Mouse (Mus musculus): ENCODE measurements around the gene Tbc1d16. TPM values are rescaled to one million over a fixed set of nuclear protein-coding genes. Genes with fewer than 3 reads are reported as not detected.
"Not testable (repeated sequence)": the region's sequence is repeated elsewhere in the genome, so short reads cannot be mapped to it uniquely, and the experiment has no call there.

Gene Tbc1d16
- polyA plus RNA-seq, 1 experiment = 5.0 TPM

DNA sequence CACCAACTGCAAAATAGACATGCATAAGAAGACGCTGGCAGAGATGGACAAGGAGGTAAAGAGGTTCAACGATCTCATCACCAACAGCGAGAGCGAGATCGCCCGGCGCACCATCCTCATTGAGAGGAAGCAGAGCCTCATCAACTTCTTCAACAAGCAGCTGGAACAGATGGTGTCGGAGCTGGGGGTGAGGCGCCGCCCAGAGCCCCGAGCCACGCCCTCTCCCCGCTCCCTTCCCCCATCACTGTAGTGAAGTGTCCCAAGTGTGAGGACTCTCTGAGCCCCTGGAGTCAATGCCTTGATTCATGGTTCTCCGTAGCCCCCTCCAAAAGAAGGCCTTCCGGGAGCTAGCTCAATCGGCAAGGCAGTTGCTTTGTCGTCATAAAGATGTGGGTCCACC lies 22.7 kb upstream of the Tbc1d16 start:
- TF ChIP-seq CTCF (IDR thresholded peaks at IDR 0.05; ENCODE audit: extremely low read depth, insufficient read length, insufficient replicate concordance, low read depth, low read length) (no peak), POLR2A (IDR thresholded peaks at IDR 0.05; ENCODE audit: low read depth, low read length) (no peak)
- Histone ChIP-seq H3K27me3 (ENCODE audit: control insufficient read depth, insufficient read depth, low read length) (peaks cover 10% of the 10 kb centered on the region; the same call in 1 of the 2 replicates), H3K27ac (ENCODE audit: insufficient read depth, low read depth, low read length) (no peak overlapping the region), H3K4me3 (ENCODE audit: low read depth, low read length) (no peak overlapping the region), H3K4me1 (ENCODE audit: control insufficient read depth, insufficient read depth, insufficient read length, low read length) (no peaks in the 10 kb centered on the region), H3K36me3 (ENCODE audit: control insufficient read depth, insufficient read depth, low read length) (no peaks in the 10 kb centered on the region)
- WGBS = 54% methylated on average over 17 of the region's 17 CpGs

- H3K27me3 ChIP-seq (ENCODE audit: control insufficient read depth, insufficient read depth, low read length) = peaks cover 10% of the 10 kb centered on the region; the same call in 1 of the 2 replicates
- no peak overlapping the region for H3K4me3 ChIP-seq (ENCODE audit: low read depth, low read length)
- no peak overlapping the region for H3K27ac ChIP-seq (ENCODE audit: insufficient read depth, low read depth, low read length)
- H3K4me1 ChIP-seq (ENCODE audit: control insufficient read depth, insufficient read depth, insufficient read length, low read length) = no peaks in the 10 kb centered on the region
- 18% methylated on average over 6 of the region's 6 CpGs for WGBS
- H3K36me3 ChIP-seq (ENCODE audit: control insufficient read depth, insufficient read depth, low read length) = no peaks in the 10 kb centered on the region
- TF ChIP-seq POLR2A (IDR thresholded peaks at IDR 0.05; ENCODE audit: low read depth, low read length) = no peak
- peak; percentile 47; the same call in 1 of the 2 replicates for TF ChIP-seq CTCF (IDR thresholded peaks at IDR 0.05; ENCODE audit: extremely low read depth, insufficient read length, insufficient replicate concordance, low read depth, low read length)
Observed at GRCm38 (mm10) chr11:119249011-119249410, 20.7 kb upstream of the Tbc1d16 start.

DNA sequence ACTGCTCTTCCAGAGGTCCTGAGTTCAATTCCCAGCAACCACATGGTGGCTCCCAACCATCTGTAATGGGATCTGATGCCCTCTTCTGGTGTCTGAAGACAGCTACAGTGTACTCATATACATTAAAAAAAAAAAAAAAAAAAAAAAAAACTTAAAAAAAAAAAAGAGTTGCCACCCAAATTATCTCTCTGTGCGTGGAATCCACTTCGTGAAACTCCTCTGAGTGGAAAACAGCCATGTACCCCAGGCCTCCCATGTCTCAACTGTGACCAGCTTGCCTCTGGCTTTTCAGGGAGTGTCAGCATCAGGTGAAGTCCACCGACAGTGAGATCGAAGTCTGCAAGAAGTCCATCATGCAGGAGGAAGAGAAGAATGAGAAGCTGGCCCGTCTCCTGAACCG lies 17.2 kb upstream of the Tbc1d16 start:
- not testable (repeated sequence) for H3K4me1 ChIP-seq (ENCODE audit: control insufficient read depth, insufficient read depth, insufficient read length, low read length); H3K27ac ChIP-seq (ENCODE audit: insufficient read depth, low read depth, low read length); H3K4me3 ChIP-seq (ENCODE audit: low read depth, low read length); H3K27me3 ChIP-seq (ENCODE audit: control insufficient read depth, insufficient read depth, low read length); H3K36me3 ChIP-seq (ENCODE audit: control insufficient read depth, insufficient read depth, low read length)
- WGBS = 90% methylated on average over 6 of the region's 6 CpGs

DNA sequence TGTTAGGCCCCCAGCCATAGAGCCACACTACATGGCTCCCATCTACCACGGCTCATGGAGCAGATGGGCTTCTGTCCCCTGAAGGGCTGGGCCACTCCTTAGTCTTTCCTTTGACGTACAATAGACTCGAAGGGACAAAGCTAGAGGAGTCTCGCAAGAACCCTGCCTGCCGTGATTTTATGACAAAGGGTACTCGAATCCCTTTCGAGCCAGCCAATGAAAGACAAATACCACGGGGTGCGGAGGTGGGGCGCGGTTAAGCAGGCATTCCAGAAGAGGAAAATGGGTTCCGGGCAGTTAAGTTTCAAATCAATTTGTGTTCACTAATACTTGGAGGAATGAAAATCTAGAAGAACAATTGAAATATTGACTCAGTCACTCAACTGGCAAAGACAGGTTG lies 11.2 kb upstream of the Tbc1d16 start:
- Histone ChIP-seq H3K36me3 (ENCODE audit: control insufficient read depth, insufficient read depth, low read length) (no peaks in the 10 kb centered on the region), H3K27me3 (ENCODE audit: control insufficient read depth, insufficient read depth, low read length) (no peaks in the 10 kb centered on the region), H3K4me1 (ENCODE audit: control insufficient read depth, insufficient read depth, insufficient read length, low read length) (peaks cover 5% of the 10 kb centered on the region), H3K27ac (ENCODE audit: insufficient read depth, low read depth, low read length) (no peak overlapping the region), H3K4me3 (ENCODE audit: low read depth, low read length) (no peak overlapping the region)
- TF ChIP-seq CTCF (IDR thresholded peaks at IDR 0.05; ENCODE audit: extremely low read depth, insufficient read length, insufficient replicate concordance, low read depth, low read length) (no peak), POLR2A (IDR thresholded peaks at IDR 0.05; ENCODE audit: low read depth, low read length) (no peak)
- 72% methylated on average over 12 of the region's 12 CpGs for WGBS

GRCm38 (mm10) chr11:119238305-119238721 lies 10.0 kb upstream of the Tbc1d16 start:
- peaks cover 5% of the 10 kb centered on the region for H3K4me1 ChIP-seq (ENCODE audit: control insufficient read depth, insufficient read depth, insufficient read length, low read length)
- peak overlapping the region; percentile 19; the same call in 1 of the 2 replicates for H3K27ac ChIP-seq (ENCODE audit: insufficient read depth, low read depth, low read length)
- no peaks in the 10 kb centered on the region for H3K36me3 ChIP-seq (ENCODE audit: control insufficient read depth, insufficient read depth, low read length)
- no peaks in the 10 kb centered on the region for H3K27me3 ChIP-seq (ENCODE audit: control insufficient read depth, insufficient read depth, low read length)
- TF ChIP-seq CTCF (IDR thresholded peaks at IDR 0.05; ENCODE audit: extremely low read depth, insufficient read length, insufficient replicate concordance, low read depth, low read length) (no peak), POLR2A (IDR thresholded peaks at IDR 0.05; ENCODE audit: low read depth, low read length) (no peak)
- peak overlapping the region; percentile 54 for H3K4me3 ChIP-seq (ENCODE audit: low read depth, low read length)
- WGBS = under 1% methylated on average over 11 of the region's 11 CpGs

GRCm38 (mm10) chr11:119237568-119238304 lies 9.4 kb upstream of the Tbc1d16 start:
- peaks cover 5% of the 10 kb centered on the region for H3K4me1 ChIP-seq (ENCODE audit: control insufficient read depth, insufficient read depth, insufficient read length, low read length)
- H3K36me3 ChIP-seq (ENCODE audit: control insufficient read depth, insufficient read depth, low read length) = no peaks in the 10 kb centered on the region
- TF ChIP-seq POLR2A (IDR thresholded peaks at IDR 0.05; ENCODE audit: low read depth, low read length) (peak; percentile 39; the same call in 1 of the 2 replicates), CTCF (IDR thresholded peaks at IDR 0.05; ENCODE audit: extremely low read depth, insufficient read length, insufficient replicate concordance, low read depth, low read length) (no peak)
- WGBS = 17% methylated on average over 20 of the region's 20 CpGs
- peak overlapping the region; percentile 19; the same call in 1 of the 2 replicates for H3K27ac ChIP-seq (ENCODE audit: insufficient read depth, low read depth, low read length)
- peak overlapping the region; percentile 54 for H3K4me3 ChIP-seq (ENCODE audit: low read depth, low read length)
- no peaks in the 10 kb centered on the region for H3K27me3 ChIP-seq (ENCODE audit: control insufficient read depth, insufficient read depth, low read length)

DNA sequence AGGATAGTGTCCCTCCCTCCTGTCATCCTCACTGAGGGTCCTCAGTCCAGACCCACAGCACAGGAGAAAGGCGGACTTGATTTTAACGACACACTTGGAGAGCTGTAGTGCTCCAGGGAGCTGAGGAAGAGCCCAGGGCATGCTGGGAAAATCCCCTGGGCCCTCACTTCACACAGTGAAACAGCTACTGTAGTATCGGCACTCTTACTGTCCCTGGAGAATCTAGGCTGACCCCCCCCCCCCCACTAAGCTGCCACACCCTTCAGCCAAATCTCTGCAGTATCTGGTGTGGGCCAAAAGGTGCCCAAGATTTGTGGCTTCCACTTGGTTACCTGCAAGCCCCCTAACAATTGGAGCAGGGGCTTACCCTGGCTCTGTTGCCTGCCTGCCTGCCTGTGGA lies 8.7 kb upstream of the Tbc1d16 start:
- Histone ChIP-seq H3K27ac (ENCODE audit: insufficient read depth, low read depth, low read length) (no peak overlapping the region), H3K4me1 (ENCODE audit: control insufficient read depth, insufficient read depth, insufficient read length, low read length) (peaks cover 5% of the 10 kb centered on the region), H3K27me3 (ENCODE audit: control insufficient read depth, insufficient read depth, low read length) (no peaks in the 10 kb centered on the region), H3K4me3 (ENCODE audit: low read depth, low read length) (no peak overlapping the region), H3K36me3 (ENCODE audit: control insufficient read depth, insufficient read depth, low read length) (no peaks in the 10 kb centered on the region)
- 69% methylated on average over 3 of the region's 3 CpGs for WGBS
- no peak for TF ChIP-seq CTCF (IDR thresholded peaks at IDR 0.05; ENCODE audit: extremely low read depth, insufficient read length, insufficient replicate concordance, low read depth, low read length)
- TF ChIP-seq POLR2A (IDR thresholded peaks at IDR 0.05; ENCODE audit: low read depth, low read length) = no peak

Measured in small intestine, adult 2 months (tissue).